Mouse (Mus musculus): ENCODE results near the gene Brca1.

Brca1 gene

GRCm38 (mm10) chr11:101551751-101552475 lies at the start of gene Brca1, which contains the start of gene Nbr1:
TSS of gene Brca1 (minus strand) at chr11:101551955.
TSS of gene Nbr1 (plus strand) at chr11:101552149.
- DNase-seq (ENCODE audit: low spot score): peak; percentile 99

GRCm38 (mm10) chr11:101599156-101599555 lies 47.4 kb upstream of the Brca1 start, which contains the start of gene Gm11634:
TSS of gene Gm11634 (minus strand) at chr11:101599256.
- DNase-seq (ENCODE audit: low spot score): no peak

- no peak for DNase-seq (ENCODE audit: low spot score)
These were observed 38.4 kb upstream of the Brca1 start for GRCm38 (mm10) chr11:101589989-101590624.

GRCm38 (mm10) chr11:101589444-101589843 lies 37.7 kb upstream of the Brca1 start:
- DNase-seq (ENCODE audit: low spot score): peak; percentile 86

- no peak for DNase-seq (ENCODE audit: low spot score)
These were observed 37.1 kb upstream of the Brca1 start for GRCm38 (mm10) chr11:101588868-101589267.

GRCm38 (mm10) chr11:101587676-101588075 lies 35.9 kb upstream of the Brca1 start:
- DNase-seq (ENCODE audit: low spot score): peak; percentile 80

- DNase-seq (ENCODE audit: low spot score): no peak
These were observed 34.0 kb upstream of the Brca1 start for GRCm38 (mm10) chr11:101585805-101586204.

GRCm38 (mm10) chr11:101585031-101585430 lies 33.3 kb upstream of the Brca1 start:
- peak; percentile 66 for DNase-seq (ENCODE audit: low spot score)

GRCm38 (mm10) chr11:101583205-101583604 lies 31.4 kb upstream of the Brca1 start:
- DNase-seq (ENCODE audit: low spot score): no peak

- DNase-seq (ENCODE audit: low spot score): peak; percentile 93
These were observed 30.6 kb upstream of the Brca1 start, which contains the start of gene Tmem106a for GRCm38 (mm10) chr11:101582054-101583035. TSS of gene Tmem106a (plus strand) at chr11:101582242.

GRCm38 (mm10) chr11:101581081-101581764 lies 29.5 kb upstream of the Brca1 start:
- no peak for DNase-seq (ENCODE audit: low spot score)

- DNase-seq (ENCODE audit: low spot score): no peak
These were observed 24.4 kb upstream of the Brca1 start for GRCm38 (mm10) chr11:101576116-101576515.

- no peak for DNase-seq (ENCODE audit: low spot score)
These were observed 16.7 kb upstream of the Brca1 start for GRCm38 (mm10) chr11:101568421-101568820.

- DNase-seq (ENCODE audit: low spot score): no peak
These were observed 10.6 kb upstream of the Brca1 start for GRCm38 (mm10) chr11:101562391-101562790.

- DNase-seq (ENCODE audit: low spot score): no peak
These were observed 5.2 kb upstream of the Brca1 start for GRCm38 (mm10) chr11:101556954-101557353.

GRCm38 (mm10) chr11:101556541-101556940 lies 4.8 kb upstream of the Brca1 start:
- DNase-seq (ENCODE audit: low spot score): peak; percentile 82

- peak; percentile 32 for DNase-seq (ENCODE audit: low spot score)
These were observed 1.7 kb upstream of the Brca1 start for GRCm38 (mm10) chr11:101553354-101553930.

GRCm38 (mm10) chr11:101552476-101553300 lies 933 bp upstream of the Brca1 start:
- peak; percentile 99 for DNase-seq (ENCODE audit: low spot score)

- DNase-seq (ENCODE audit: low spot score): no peak
These were observed 3.2 kb downstream of the Brca1 start for GRCm38 (mm10) chr11:101548526-101548925.

GRCm38 (mm10) chr11:101544132-101544531 lies 7.6 kb downstream of the Brca1 start:
- no peak for DNase-seq (ENCODE audit: low spot score)
